Mouse (Mus musculus) Patski (cell line): ENCODE results near the gene Gm6169. TPM values are rescaled to one million over a fixed set of nuclear protein-coding genes. Genes with fewer than 3 reads are reported as not detected.

Source experiments
- ATAC-seq: fragments of 100-300 bp; one replicate; pipeline ENCODE4 v1.8.0; 2021
- CTCF ChIA-PET: fragments of 350-600 bp; sonication (Branson Sonifier 250); formaldehyde crosslinking; loops from one replicate; lab custom pipeline; 2022; ENCODE audit warnings: inconsistent platforms; lab: Charles Lee
- POLR2A ChIA-PET: fragments of 350-600 bp; sonication (Branson Sonifier 250); formaldehyde crosslinking; loops from one replicate; lab custom pipeline; 2022; ENCODE audit warnings: antibody characterized with exemption, inconsistent platforms; lab: Charles Lee
- DNase-seq: peaks from one replicate; pipeline ENCODE4 v3.0.0-alpha.2; 2011; ENCODE audit warnings: low read depth, low spot score
- H3K27me3 ChIP-seq: fragments of 371-371 bp; one replicate; pipeline ENCODE4 v1.5.1; 2021
- CTCF ChIP-seq: fragments of 100-300 bp; IDR thresholded peaks from one replicate; pipeline ENCODE4 v1.5.1; 2021
- in situ Hi-C: fragments of 300-500 bp; cut with MboI; formaldehyde crosslinking; loops from 3 replicates; pipeline ENCODE4 v1.11.1; 2018; ENCODE audit warnings: low pct_unique_long_range_greater_than_20kb, mixed read lengths
- polyA plus RNA-seq: library from polyadenylated mRNA; unstranded; gene quantifications from one replicate; pipeline ENCODE4 v1.2.3, GENCODE M21; 2021

Gm6169 gene
- polyA plus RNA-seq, 1 experiment from 2014 or later, result 62.5 TPM

DNA sequence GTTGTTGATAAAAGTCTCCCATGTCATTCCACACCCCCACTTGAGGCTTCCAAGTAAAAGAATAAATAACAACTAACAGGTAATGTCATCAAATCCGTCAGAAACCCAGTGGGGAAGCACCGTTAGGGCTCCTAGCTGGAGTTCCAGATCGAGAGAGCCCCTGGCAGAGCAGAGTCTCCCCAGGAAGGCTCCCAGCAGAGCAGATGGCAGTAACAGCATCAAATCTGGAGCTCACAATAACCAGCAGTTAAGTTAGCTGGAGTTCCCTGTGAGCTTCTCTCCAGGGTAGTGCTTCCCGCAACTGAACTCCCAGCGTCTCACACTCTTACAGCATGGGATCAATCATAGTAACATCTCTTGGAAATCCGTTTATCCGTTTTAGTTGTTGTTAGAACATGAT is 6.0 kb upstream of the Gm6169 start:
- DNase-seq, result no peak
- ChIA-PET POLR2A (no interaction called here), CTCF (interaction anchor here (1.0 to 1.2 kb wide), 3 partner anchors 9 to 12 kb away, joined by 3 read pairs; no protein-coding TSS in a partner anchor)
- ATAC-seq, result no peak
- no peak for TF ChIP-seq CTCF
- peaks cover 31% of the 10 kb centered on the region for H3K27me3 ChIP-seq
- in situ Hi-C loops, result no loop called here

DNA sequence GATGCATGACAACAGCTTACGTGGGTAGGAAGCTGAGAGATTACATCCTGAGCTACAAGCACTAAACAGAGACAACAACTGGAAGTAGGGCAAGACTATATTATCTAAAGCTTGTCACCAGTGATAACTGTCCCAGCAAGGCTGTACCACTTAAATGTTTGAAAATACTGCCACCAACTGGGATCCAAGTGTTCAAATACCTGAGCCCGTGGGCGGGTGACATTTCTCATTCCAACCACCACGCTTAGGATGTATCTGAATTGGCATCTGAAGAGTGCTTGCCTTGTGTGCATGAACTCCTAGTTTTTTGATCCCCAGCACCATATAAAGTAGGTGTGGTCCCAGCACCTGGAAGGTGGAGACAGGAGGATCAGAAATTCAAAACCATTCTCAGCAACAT is 3.3 kb downstream of the Gm6169 start:
- no peak for TF ChIP-seq CTCF
- peaks cover 26% of the 10 kb centered on the region for H3K27me3 ChIP-seq
- ChIA-PET POLR2A (no interaction called here), CTCF (interaction anchor here (1.1 kb wide), 1 partner anchor 9 kb away, joined by 3 read pairs; no protein-coding TSS in a partner anchor)
- in situ Hi-C loops, result no loop called here
- no peak for ATAC-seq
- no peak for DNase-seq

DNA sequence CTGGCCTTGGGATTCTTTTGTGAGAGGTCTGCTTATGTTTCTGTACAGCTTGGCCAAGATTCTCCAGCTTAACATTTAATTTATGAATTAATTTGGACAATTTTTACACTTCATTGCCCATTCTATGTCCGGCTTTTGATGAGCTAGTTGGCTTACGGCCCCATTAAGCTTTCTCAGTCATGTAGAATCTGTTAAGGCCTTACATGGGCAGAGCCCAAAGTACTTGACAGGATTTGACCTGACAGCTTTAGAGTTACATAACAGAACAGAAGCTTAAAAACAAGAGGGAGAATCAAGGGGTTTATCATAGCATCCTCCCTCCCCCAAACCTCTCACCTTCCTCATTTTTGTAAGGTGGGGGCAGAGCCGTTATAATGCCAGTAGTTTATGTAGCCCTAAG is 10.9 kb downstream of the Gm6169 start:
- ChIA-PET POLR2A (no interaction called here), CTCF (no interaction called here)
- H3K27me3 ChIP-seq, result peaks cover 8% of the 10 kb centered on the region
- no peak for TF ChIP-seq CTCF
- ATAC-seq, result no peak
- in situ Hi-C loops, result no loop called here
- DNase-seq, result no peak

DNA sequence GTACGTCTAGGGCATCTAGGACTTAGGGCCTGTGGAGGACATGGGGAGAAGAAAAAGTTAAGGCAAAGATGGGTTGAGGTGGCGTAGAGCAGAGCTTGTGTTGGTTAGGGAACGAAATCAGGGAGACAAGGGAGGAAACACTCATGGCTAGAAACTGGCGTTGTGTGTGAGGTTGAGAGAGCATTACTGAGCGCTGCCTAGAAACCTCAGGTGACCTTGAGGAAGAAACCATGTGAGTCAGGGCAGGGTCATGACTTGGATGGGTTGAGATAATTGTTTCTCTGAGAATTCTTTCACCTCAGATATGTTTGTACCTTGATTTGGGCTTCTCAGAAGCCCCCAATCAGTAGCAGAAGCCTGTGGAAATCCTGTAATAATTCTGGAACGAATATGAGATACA is 11.6 kb downstream of the Gm6169 start:
- TF ChIP-seq CTCF, result no peak
- DNase-seq (no peak), ATAC-seq (no peak)
- in situ Hi-C loops, result no loop called here
- POLR2A ChIA-PET, result no interaction called here
- CTCF ChIA-PET, result no interaction called here
- peaks cover 3% of the 10 kb centered on the region for H3K27me3 ChIP-seq

DNA sequence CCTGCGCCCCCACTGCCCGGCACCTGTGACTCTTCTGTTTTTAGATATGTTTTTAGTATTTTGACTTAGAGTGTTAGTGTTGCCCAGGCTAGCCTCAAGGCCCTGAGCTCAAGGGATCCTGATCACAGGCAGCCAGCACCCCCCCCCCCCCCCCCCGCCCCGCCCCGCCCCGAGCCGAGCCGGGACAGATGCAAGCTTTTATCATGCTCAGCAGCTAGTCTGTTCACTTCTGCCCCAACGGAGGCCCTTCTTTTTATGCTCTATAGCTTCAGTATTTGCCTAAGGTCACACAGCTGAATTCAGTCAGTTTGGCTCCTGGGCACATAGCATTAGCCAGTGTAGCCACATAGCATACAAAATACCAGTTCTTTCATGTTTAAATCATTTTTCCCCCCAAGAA is 12.7 kb downstream of the Gm6169 start:
- DNase-seq, result no peak
- H3K27me3 ChIP-seq, result no peaks in the 10 kb centered on the region
- ChIA-PET POLR2A (no interaction called here), CTCF (no interaction called here)
- no peak for ATAC-seq
- in situ Hi-C loops, result no loop called here
- TF ChIP-seq CTCF, result no peak

DNA sequence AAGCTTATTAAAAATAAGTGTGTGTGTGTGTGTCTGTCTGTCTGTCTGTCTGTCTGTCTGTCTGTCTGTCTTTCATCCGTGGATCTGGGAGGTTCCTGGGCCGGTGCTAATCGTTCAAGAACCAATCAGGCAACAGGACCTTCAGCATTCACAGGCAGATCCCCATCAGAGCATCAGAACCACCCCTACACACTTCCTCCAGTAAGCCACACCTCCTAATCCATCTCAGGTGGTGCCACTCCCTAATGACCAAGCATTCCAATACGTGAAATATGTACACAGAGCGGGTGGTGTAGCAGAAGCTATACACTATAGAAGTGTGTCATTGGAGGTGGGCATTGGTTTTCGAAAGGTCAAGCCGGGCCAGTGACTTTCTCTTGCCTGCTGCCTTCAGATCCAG is 16.6 kb downstream of the Gm6169 start:
- CTCF ChIA-PET, result no interaction called here
- POLR2A ChIA-PET, result no interaction called here
- in situ Hi-C loops, result no loop called here
- H3K27me3 ChIP-seq, result peaks cover 7% of the 10 kb centered on the region
- no peak for DNase-seq
- ATAC-seq, result no peak
- no peak for TF ChIP-seq CTCF

DNA sequence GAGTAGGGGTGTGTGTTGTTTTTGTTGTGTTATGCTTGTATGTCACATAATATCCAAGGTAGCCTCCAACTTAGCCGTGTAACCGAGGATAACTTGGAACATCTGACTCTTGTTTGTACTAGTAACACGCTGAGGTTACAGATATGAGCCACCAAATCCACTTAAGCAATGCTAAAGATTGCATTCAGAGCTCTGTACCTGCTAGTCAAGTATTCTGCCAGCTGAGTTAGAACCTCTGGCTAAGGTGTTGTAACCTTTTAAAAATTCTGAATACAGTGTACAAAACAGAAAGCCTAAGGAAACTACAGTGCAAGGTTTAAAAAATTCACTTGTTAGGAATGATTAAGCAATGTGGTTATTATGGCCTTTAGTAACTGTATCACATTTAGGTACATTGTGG is 18.4 kb downstream of the Gm6169 start:
- in situ Hi-C loops, result no loop called here
- H3K27me3 ChIP-seq, result peaks cover 9% of the 10 kb centered on the region
- ATAC-seq (no peak), DNase-seq (no peak)
- ChIA-PET POLR2A (no interaction called here), CTCF (interaction anchor here (1.1 kb wide), 1 partner anchor 11 kb away, joined by 3 read pairs; no protein-coding TSS in a partner anchor)
- no peak for TF ChIP-seq CTCF

DNA sequence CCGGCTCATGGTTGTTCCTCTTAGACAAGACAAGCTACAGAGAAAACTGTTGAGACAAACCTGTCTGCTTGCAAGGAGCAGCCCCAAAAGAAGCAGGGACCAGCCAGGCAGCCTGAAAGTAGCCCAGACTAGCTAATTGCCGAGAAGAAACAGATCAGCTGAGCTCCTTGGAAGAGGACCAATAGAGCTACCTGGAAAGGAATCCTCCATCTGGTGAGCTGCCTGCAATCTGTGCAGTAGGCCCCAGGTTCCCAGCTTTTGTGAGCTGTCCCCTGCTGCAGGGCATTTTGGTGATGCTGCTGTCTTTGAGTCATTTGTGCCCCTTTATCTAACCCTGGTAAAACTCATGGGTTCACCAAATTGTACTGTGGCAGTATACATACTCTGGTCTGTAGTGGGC is 18.8 kb downstream of the Gm6169 start:
- H3K27me3 ChIP-seq, result peaks cover 13% of the 10 kb centered on the region
- TF ChIP-seq CTCF, result no peak
- CTCF ChIA-PET, result no interaction called here
- in situ Hi-C loops, result no loop called here
- DNase-seq (no peak), ATAC-seq (no peak)
- POLR2A ChIA-PET, result no interaction called here

DNA sequence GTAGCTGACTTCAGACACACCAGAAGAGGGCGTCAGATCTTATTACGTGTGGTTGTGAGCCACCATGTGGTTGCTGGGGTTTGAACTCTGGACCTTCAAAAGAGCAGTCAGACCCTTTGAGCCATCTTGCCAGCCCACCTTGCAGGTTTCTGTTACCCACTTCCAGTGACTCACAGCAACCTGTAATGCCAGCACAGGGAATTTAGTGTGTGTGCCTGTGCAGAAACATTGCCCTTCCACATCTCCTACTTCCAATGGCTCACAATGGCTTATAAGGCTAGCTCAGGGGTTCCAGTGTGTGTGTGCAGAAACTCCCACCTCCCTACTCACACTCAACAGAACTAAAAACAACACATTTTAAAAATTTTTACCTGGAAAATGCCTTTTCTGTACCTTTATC is 21.5 kb downstream of the Gm6169 start:
- ChIA-PET POLR2A (no interaction called here), CTCF (interaction anchor here (1.1 kb wide), 1 partner anchor 60 kb away, joined by 3 read pairs; no protein-coding TSS in a partner anchor)
- peaks cover 21% of the 10 kb centered on the region for H3K27me3 ChIP-seq
- DNase-seq (no peak), ATAC-seq (no peak)
- in situ Hi-C loops, result no loop called here
- no peak for TF ChIP-seq CTCF

DNA sequence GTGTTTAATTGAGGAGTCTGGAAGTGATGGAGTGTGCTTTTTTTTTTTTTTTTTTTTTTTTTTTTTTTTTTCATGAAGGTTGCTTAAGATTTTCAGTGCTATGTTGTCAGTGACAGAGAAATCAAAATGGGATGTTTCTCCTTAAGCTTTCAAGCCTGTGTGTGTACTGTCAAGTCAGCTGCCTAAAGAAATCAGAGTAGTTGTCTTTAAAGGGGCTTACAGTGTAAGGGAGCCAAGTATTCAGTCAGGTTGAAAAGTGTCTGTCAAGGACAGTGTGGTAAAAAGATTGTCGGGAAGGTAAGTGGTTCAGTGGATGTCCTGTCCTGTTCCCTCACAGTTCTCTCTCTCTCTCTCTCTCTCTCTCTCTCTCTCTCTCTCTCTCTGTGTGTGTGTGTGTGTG is 25.5 kb downstream of the Gm6169 start:
- ATAC-seq (no peak), DNase-seq (no peak)
- peaks cover 33% of the 10 kb centered on the region for H3K27me3 ChIP-seq
- ChIA-PET POLR2A (interaction anchor here (0.7 kb wide), 1 partner anchor 205 kb away, joined by 6 read pairs; no protein-coding TSS in a partner anchor), CTCF (interaction anchor here (1.2 kb wide), 1 partner anchor 218 kb away, joined by 5 read pairs; no protein-coding TSS in a partner anchor)
- in situ Hi-C loops, result loop anchor here (25.0 kb wide), 1 partner anchor 336 kb away; the partner anchor contains the start of gene Ankrd31
- no peak for TF ChIP-seq CTCF

DNA sequence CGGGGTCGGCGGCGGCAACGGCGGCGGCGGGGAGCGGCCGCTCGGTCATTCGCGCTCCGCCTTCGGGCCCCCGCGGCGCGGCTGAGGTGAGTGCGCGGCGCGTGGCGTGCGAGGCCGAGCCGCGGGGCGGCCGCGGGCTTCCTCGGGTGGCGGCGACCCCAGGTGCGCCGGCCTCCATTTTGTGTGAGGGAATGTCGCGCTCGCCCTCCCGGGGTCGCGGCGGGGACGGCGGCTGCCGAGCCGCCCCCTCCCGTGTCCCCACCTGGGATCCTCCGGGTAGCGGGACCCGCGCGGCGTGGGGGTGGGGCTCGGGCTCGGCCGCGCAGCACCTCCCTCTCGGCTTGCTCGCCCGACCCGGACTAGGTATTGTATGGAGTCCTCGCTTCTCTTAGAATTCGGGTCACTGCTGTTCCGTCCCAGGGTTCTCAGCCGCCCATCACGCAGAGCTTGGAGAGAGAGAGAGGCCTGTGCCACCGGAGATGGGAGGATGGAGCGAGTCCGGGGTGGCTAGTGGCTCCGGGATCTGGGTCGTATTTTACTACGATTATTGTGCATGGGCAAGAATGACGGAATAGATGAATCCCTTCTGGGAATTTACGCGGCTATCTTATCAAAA is 27.3 kb downstream of the Gm6169 start:
- CTCF ChIA-PET, result no interaction called here
- no peak for TF ChIP-seq CTCF
- H3K27me3 ChIP-seq, result peaks cover 33% of the 10 kb centered on the region
- ATAC-seq, result peak; percentile 26
- DNase-seq, result no peak
- POLR2A ChIA-PET, result no interaction called here
- in situ Hi-C loops, result loop anchor here (25.0 kb wide), 1 partner anchor 334 kb away; the partner anchor contains the start of gene Ankrd31
